Mouse (Mus musculus): ENCODE data around the gene Ifnab. TPM values are rescaled to one million over a fixed set of nuclear protein-coding genes. Genes with fewer than 3 reads are reported as not detected.

Ifnab gene
- total RNA-seq, 1 experiment: not detected

- no peak for DNase-seq (ENCODE audit: low read depth, low spot score)
- H3K9me3 ChIP-seq (ENCODE audit: control insufficient read depth, insufficient read depth, low read depth, low read length): no peaks in the 10 kb centered on the region
- H3K4me1 ChIP-seq (ENCODE audit: control insufficient read depth in 2 of 2, insufficient read depth in 2 of 2, low read length in 2 of 2, poor library complexity in 1 of 2): no peaks in the 10 kb centered on the region
- H3K27ac ChIP-seq (ENCODE audit: insufficient read depth, low read depth, low read length, poor library complexity, severe bottlenecking): no peak overlapping the region
- in situ Hi-C loops (cut with MboI; ENCODE audit: low sequenced_read_pairs in 2 of 2, unreplicated experiment in 2 of 2): no loop called here
- H3K36me3 ChIP-seq (ENCODE audit: control insufficient read depth, insufficient read depth, low read length, poor library complexity, severe bottlenecking): no peaks in the 10 kb centered on the region
- H3K4me3 ChIP-seq (ENCODE audit: insufficient read depth in 1 of 2, low read depth in 1 of 2, low read length in 2 of 2, poor library complexity in 1 of 2, severe bottlenecking in 1 of 2): no peak overlapping the region
- TF ChIP-seq HCFC1 (IDR thresholded peaks at IDR 0.05; ENCODE audit: borderline replicate concordance, insufficient read depth, low read length) (no peak), ZNF384 (IDR thresholded peaks at IDR 0.05; ENCODE audit: low read depth, low read length) (no peak), CHD2 (IDR thresholded peaks at IDR 0.05; ENCODE audit: low read depth, low read length) (no peak), ZC3H11A (IDR thresholded peaks at IDR 0.05; ENCODE audit: borderline replicate concordance, low read depth, low read length) (no peak), MAFK (IDR thresholded peaks at IDR 0.05; ENCODE audit: insufficient read depth, low read depth, low read length) (no peak)
- no peak overlapping the region for H3K9ac ChIP-seq (ENCODE audit: insufficient read depth, low read depth, low read length, poor library complexity, severe bottlenecking)
Observed at GRCm38 (mm10) chr4:88697753-88698152, 6.6 kb upstream of the Ifnab start.

GRCm38 (mm10) chr4:88697108-88697507, 5.9 kb upstream of the Ifnab start:
- no peak overlapping the region for H3K27ac ChIP-seq (ENCODE audit: insufficient read depth, low read depth, low read length, poor library complexity, severe bottlenecking)
- H3K4me1 ChIP-seq (ENCODE audit: control insufficient read depth in 2 of 2, insufficient read depth in 2 of 2, low read length in 2 of 2, poor library complexity in 1 of 2): no peaks in the 10 kb centered on the region
- no peak for DNase-seq (ENCODE audit: low read depth, low spot score)
- in situ Hi-C loops (cut with MboI; ENCODE audit: low sequenced_read_pairs in 2 of 2, unreplicated experiment in 2 of 2): no loop called here
- H3K9me3 ChIP-seq (ENCODE audit: control insufficient read depth, insufficient read depth, low read depth, low read length): no peaks in the 10 kb centered on the region
- TF ChIP-seq CHD2 (IDR thresholded peaks at IDR 0.05; ENCODE audit: low read depth, low read length) (no peak), MAFK (IDR thresholded peaks at IDR 0.05; ENCODE audit: insufficient read depth, low read depth, low read length) (no peak), ZNF384 (IDR thresholded peaks at IDR 0.05; ENCODE audit: low read depth, low read length) (no peak), ZC3H11A (IDR thresholded peaks at IDR 0.05; ENCODE audit: borderline replicate concordance, low read depth, low read length) (no peak), HCFC1 (IDR thresholded peaks at IDR 0.05; ENCODE audit: borderline replicate concordance, insufficient read depth, low read length) (no peak)
- H3K36me3 ChIP-seq (ENCODE audit: control insufficient read depth, insufficient read depth, low read length, poor library complexity, severe bottlenecking): no peaks in the 10 kb centered on the region
- H3K9ac ChIP-seq (ENCODE audit: insufficient read depth, low read depth, low read length, poor library complexity, severe bottlenecking): no peak overlapping the region
- no peak overlapping the region for H3K4me3 ChIP-seq (ENCODE audit: insufficient read depth in 1 of 2, low read depth in 1 of 2, low read length in 2 of 2, poor library complexity in 1 of 2, severe bottlenecking in 1 of 2)

GRCm38 (mm10) chr4:88696237-88696884, 5.2 kb upstream of the Ifnab start:
- in situ Hi-C loops (cut with MboI; ENCODE audit: low sequenced_read_pairs in 2 of 2, unreplicated experiment in 2 of 2): no loop called here
- peak; percentile 49 for DNase-seq (ENCODE audit: low read depth, low spot score)
- no peaks in the 10 kb centered on the region for H3K9me3 ChIP-seq (ENCODE audit: control insufficient read depth, insufficient read depth, low read depth, low read length)
- H3K27ac ChIP-seq (ENCODE audit: insufficient read depth, low read depth, low read length, poor library complexity, severe bottlenecking): no peak overlapping the region
- H3K4me1 ChIP-seq (ENCODE audit: control insufficient read depth in 2 of 2, insufficient read depth in 2 of 2, low read length in 2 of 2, poor library complexity in 1 of 2): no peaks in the 10 kb centered on the region
- peak; percentile 76; the same call in 1 of the 2 replicates for TF ChIP-seq ZC3H11A (IDR thresholded peaks at IDR 0.05; ENCODE audit: borderline replicate concordance, low read depth, low read length)
- TF ChIP-seq ZNF384 (IDR thresholded peaks at IDR 0.05; ENCODE audit: low read depth, low read length): no peak
- H3K36me3 ChIP-seq (ENCODE audit: control insufficient read depth, insufficient read depth, low read length, poor library complexity, severe bottlenecking): no peaks in the 10 kb centered on the region
- H3K9ac ChIP-seq (ENCODE audit: insufficient read depth, low read depth, low read length, poor library complexity, severe bottlenecking): no peak overlapping the region
- H3K4me3 ChIP-seq (ENCODE audit: insufficient read depth in 1 of 2, low read depth in 1 of 2, low read length in 2 of 2, poor library complexity in 1 of 2, severe bottlenecking in 1 of 2): no peak overlapping the region

- Histone ChIP-seq H3K27ac (ENCODE audit: insufficient read depth, low read depth, low read length, poor library complexity, severe bottlenecking) (no peak overlapping the region), H3K9ac (ENCODE audit: insufficient read depth, low read depth, low read length, poor library complexity, severe bottlenecking) (no peak overlapping the region), H3K4me3 (ENCODE audit: insufficient read depth in 1 of 2, low read depth in 1 of 2, low read length in 2 of 2, poor library complexity in 1 of 2, severe bottlenecking in 1 of 2) (no peak overlapping the region), H3K9me3 (ENCODE audit: control insufficient read depth, insufficient read depth, low read depth, low read length) (no peaks in the 10 kb centered on the region), H3K36me3 (ENCODE audit: control insufficient read depth, insufficient read depth, low read length, poor library complexity, severe bottlenecking) (no peaks in the 10 kb centered on the region), H3K4me1 (ENCODE audit: control insufficient read depth in 2 of 2, insufficient read depth in 2 of 2, low read length in 2 of 2, poor library complexity in 1 of 2) (no peaks in the 10 kb centered on the region)
- no peak for DNase-seq (ENCODE audit: low read depth, low spot score)
- TF ChIP-seq MAFK (IDR thresholded peaks at IDR 0.05; ENCODE audit: insufficient read depth, low read depth, low read length) (no peak), CHD2 (IDR thresholded peaks at IDR 0.05; ENCODE audit: low read depth, low read length) (no peak), HCFC1 (IDR thresholded peaks at IDR 0.05; ENCODE audit: borderline replicate concordance, insufficient read depth, low read length) (no peak), ZC3H11A (IDR thresholded peaks at IDR 0.05; ENCODE audit: borderline replicate concordance, low read depth, low read length) (no peak), ZNF384 (IDR thresholded peaks at IDR 0.05; ENCODE audit: low read depth, low read length) (no peak)
- in situ Hi-C loops (cut with MboI; ENCODE audit: low sequenced_read_pairs in 2 of 2, unreplicated experiment in 2 of 2): no loop called here
Observed at GRCm38 (mm10) chr4:88693392-88693791, 2.2 kb upstream of the Ifnab start.

GRCm38 (mm10) chr4:88692537-88692936, 1.4 kb upstream of the Ifnab start:
- in situ Hi-C loops (cut with MboI; ENCODE audit: low sequenced_read_pairs in 2 of 2, unreplicated experiment in 2 of 2): no loop called here
- no peak overlapping the region for H3K27ac ChIP-seq (ENCODE audit: insufficient read depth, low read depth, low read length, poor library complexity, severe bottlenecking)
- H3K36me3 ChIP-seq (ENCODE audit: control insufficient read depth, insufficient read depth, low read length, poor library complexity, severe bottlenecking): no peaks in the 10 kb centered on the region
- no peak for DNase-seq (ENCODE audit: low read depth, low spot score)
- no peak overlapping the region for H3K4me3 ChIP-seq (ENCODE audit: insufficient read depth in 1 of 2, low read depth in 1 of 2, low read length in 2 of 2, poor library complexity in 1 of 2, severe bottlenecking in 1 of 2)
- no peak for TF ChIP-seq MAFK (IDR thresholded peaks at IDR 0.05; ENCODE audit: insufficient read depth, low read depth, low read length)
- no peak for TF ChIP-seq CHD2 (IDR thresholded peaks at IDR 0.05; ENCODE audit: low read depth, low read length)
- no peak for TF ChIP-seq HCFC1 (IDR thresholded peaks at IDR 0.05; ENCODE audit: borderline replicate concordance, insufficient read depth, low read length)
- no peak for TF ChIP-seq ZC3H11A (IDR thresholded peaks at IDR 0.05; ENCODE audit: borderline replicate concordance, low read depth, low read length)
- TF ChIP-seq ZNF384 (IDR thresholded peaks at IDR 0.05; ENCODE audit: low read depth, low read length): no peak
- no peaks in the 10 kb centered on the region for H3K9me3 ChIP-seq (ENCODE audit: control insufficient read depth, insufficient read depth, low read depth, low read length)
- no peaks in the 10 kb centered on the region for H3K4me1 ChIP-seq (ENCODE audit: control insufficient read depth in 2 of 2, insufficient read depth in 2 of 2, low read length in 2 of 2, poor library complexity in 1 of 2)
- H3K9ac ChIP-seq (ENCODE audit: insufficient read depth, low read depth, low read length, poor library complexity, severe bottlenecking): no peak overlapping the region
